In the genomic region with DNA sequence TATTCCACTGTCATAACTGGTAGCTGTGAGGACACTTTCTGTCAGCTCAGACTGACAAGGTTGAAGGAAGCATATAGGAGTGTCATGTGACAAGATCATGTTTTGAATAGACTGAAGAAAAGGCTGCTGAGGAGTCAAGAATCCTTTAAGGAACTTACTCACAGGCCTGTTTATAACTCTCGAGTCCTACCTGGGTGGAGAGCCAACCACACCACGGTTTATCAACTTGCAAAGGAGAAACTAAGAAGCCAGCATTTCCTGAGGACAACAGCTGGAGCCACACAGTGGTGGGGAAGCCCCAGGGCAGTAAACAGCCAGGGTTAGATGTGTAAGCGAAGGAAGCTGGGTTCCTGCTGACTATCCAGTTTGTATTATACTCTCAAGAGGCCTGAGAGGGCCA, we compare ENCODE assay signal across 8 mouse cellular contexts. TPM values are rescaled to one million over a fixed set of nuclear protein-coding genes. Genes with fewer than 3 reads are reported as not detected.
DNase-seq lines count a peak whose midpoint lies in the region; ATAC-seq lines count a peak whose summit lies in the region.

No protein-coding gene starts in this region.

- H3K27me3 ChIP-seq in forebrain, embryonic 15.5 days, result no peaks in the 10 kb centered on the region
- no peaks in the 10 kb centered on the region for H3K27me3 ChIP-seq in forebrain, embryonic 11.5 days (ENCODE audit: control insufficient read depth, insufficient read depth, low read length)
- no peaks in the 10 kb centered on the region for H3K27me3 ChIP-seq in midbrain, embryonic 10.5 days (ENCODE audit: low read depth, poor library complexity, severe bottlenecking)
- no peaks in the 10 kb centered on the region for H3K27me3 ChIP-seq in midbrain, embryonic 13.5 days
- no peaks in the 10 kb centered on the region for H3K27me3 ChIP-seq in stomach, embryonic 15.5 days (replicated peaks)

- H3K9ac ChIP-seq in forebrain, embryonic 15.5 days (replicated peaks), result no peak overlapping the region
- no peak overlapping the region for H3K9ac ChIP-seq in forebrain, embryonic 11.5 days (ENCODE audit: low read length)
- no peak overlapping the region for H3K9ac ChIP-seq in midbrain, embryonic 13.5 days (replicated peaks)
- H3K9ac ChIP-seq in stomach, embryonic 15.5 days, result no peak overlapping the region

- H3K4me3 ChIP-seq in forebrain, embryonic 15.5 days, result no peak overlapping the region
- H3K4me3 ChIP-seq in forebrain, embryonic 11.5 days (ENCODE audit: low read depth, low read length), result no peak overlapping the region
- no peak overlapping the region for H3K4me3 ChIP-seq in midbrain, embryonic 10.5 days
- H3K4me3 ChIP-seq in midbrain, embryonic 13.5 days (replicated peaks), result no peak overlapping the region
- H3K4me3 ChIP-seq in stomach, embryonic 15.5 days (replicated peaks), result no peak overlapping the region

- no peak overlapping the region for H3K4me2 ChIP-seq in forebrain, embryonic 15.5 days (replicated peaks)
- H3K4me2 ChIP-seq in forebrain, embryonic 11.5 days (ENCODE audit: low read depth, low read length, severe bottlenecking), result no peak overlapping the region
- no peak overlapping the region for H3K4me2 ChIP-seq in midbrain, embryonic 13.5 days (replicated peaks)
- no peak overlapping the region for H3K4me2 ChIP-seq in stomach, embryonic 15.5 days

- WGBS in forebrain, embryonic 15.5 days, result 81% methylated on average over 3 of the region's 3 CpGs
- 73% methylated on average over 3 of the region's 3 CpGs for WGBS in forebrain, embryonic 11.5 days
- whole genome bisulfite sequencing in midbrain, embryonic 10.5 days, result 68% methylated on average over 3 of the region's 3 CpGs
- 70% methylated on average over 3 of the region's 3 CpGs for WGBS in midbrain, embryonic 13.5 days
- 53% methylated on average over 3 of the region's 3 CpGs for WGBS in stomach, embryonic 15.5 days

- ATAC-seq in forebrain, embryonic 15.5 days (replicated peaks), result no peak
- no peak for ATAC-seq in forebrain, embryonic 11.5 days (replicated peaks; ENCODE audit: low FRiP score)
- no peak for ATAC-seq in midbrain, embryonic 13.5 days
- peak; percentile 71 to 74 for ATAC-seq in hematopoietic stem cell, adult 5-6 weeks (replicated peaks in 1 of 2; ENCODE audit: insufficient read depth in 1 of 2, low FRiP score in 2 of 2, low TSS enrichment in 1 of 2, low read depth in 1 of 2, poor library complexity in 2 of 2, severe bottlenecking in 2 of 2)
- no peak for ATAC-seq in stomach, embryonic 15.5 days (ENCODE audit: insufficient read depth, low FRiP score, low read depth)

- H3K4me1 ChIP-seq in forebrain, embryonic 15.5 days, result peaks cover 45% of the 10 kb centered on the region
- H3K4me1 ChIP-seq in forebrain, embryonic 11.5 days (replicated peaks; ENCODE audit: control insufficient read depth, insufficient read depth, low read length), result no peaks in the 10 kb centered on the region; the same call in 1 of the 2 replicates
- H3K4me1 ChIP-seq in midbrain, embryonic 10.5 days, result peaks cover 38% of the 10 kb centered on the region
- H3K4me1 ChIP-seq in midbrain, embryonic 13.5 days (replicated peaks), result peaks cover 53% of the 10 kb centered on the region
- peaks cover 44% of the 10 kb centered on the region for H3K4me1 ChIP-seq in stomach, embryonic 15.5 days

- no peaks in the 10 kb centered on the region for H3K36me3 ChIP-seq in forebrain, embryonic 15.5 days
- no peaks in the 10 kb centered on the region for H3K36me3 ChIP-seq in forebrain, embryonic 11.5 days (ENCODE audit: control insufficient read depth, insufficient read depth, low read length)
- 0 out of 2 replicates have a peak, but pooled peaks cover 3% of the 10 kb centered on the region for H3K36me3 ChIP-seq in midbrain, embryonic 10.5 days
- no peaks in the 10 kb centered on the region for H3K36me3 ChIP-seq in midbrain, embryonic 13.5 days
- no peaks in the 10 kb centered on the region for H3K36me3 ChIP-seq in stomach, embryonic 15.5 days

- DNase-seq in forebrain, embryonic 11.5 days (ENCODE audit: low spot score), result no peak
- DNase-seq in midbrain, embryonic 10.5 days (ENCODE audit: low spot score), result no peak
- DNase-seq in adrenal gland, postnatal 36 days, result no peak
- no peak for DNase-seq in layer of hippocampus, postnatal 10 days (ENCODE audit: low spot score in 2 of 2)

- peak overlapping the region; percentile 49; the same call in 1 of the 2 replicates for H3K27ac ChIP-seq in forebrain, embryonic 15.5 days (replicated peaks)
- no peak overlapping the region for H3K27ac ChIP-seq in forebrain, embryonic 11.5 days (ENCODE audit: low read depth, low read length)
- H3K27ac ChIP-seq in midbrain, embryonic 10.5 days (replicated peaks), result peak overlapping the region; percentile 49
- no peak overlapping the region for H3K27ac ChIP-seq in midbrain, embryonic 13.5 days
- peak overlapping the region; percentile 49 for H3K27ac ChIP-seq in stomach, embryonic 15.5 days

- H3K9me3 ChIP-seq in forebrain, embryonic 15.5 days, result no peaks in the 10 kb centered on the region
- no peaks in the 10 kb centered on the region for H3K9me3 ChIP-seq in forebrain, embryonic 11.5 days (ENCODE audit: control insufficient read depth, low read length)
- H3K9me3 ChIP-seq in midbrain, embryonic 10.5 days (replicated peaks), result no peaks in the 10 kb centered on the region
- no peaks in the 10 kb centered on the region for H3K9me3 ChIP-seq in midbrain, embryonic 13.5 days
- no peaks in the 10 kb centered on the region for H3K9me3 ChIP-seq in stomach, embryonic 15.5 days

RNA-seq across cellular contexts. Expression of a gene that starts 7.3 kb away (rescaled TPM):
- polyA plus RNA-seq in forebrain, embryonic 15.5 days (2015; fragmentation: Nextera tagmentation; extraction: Ambion mirVana), result 23.4 and 24.6 TPM in 2 replicates
- polyA plus RNA-seq in forebrain, embryonic 11.5 days (2014; fragmentation: Nextera tagmentation; extraction: Ambion mirVana), result 10.4 and 10.5 TPM in 2 replicates
- 9.3 and 11.8 TPM in 2 replicates for polyA plus RNA-seq in midbrain, embryonic 10.5 days (2016; fragmentation: Nextera tagmentation; extraction: Ambion mirVana)
- 21.0 and 21.8 TPM in 2 replicates for polyA plus RNA-seq in midbrain, embryonic 13.5 days (2015; fragmentation: Nextera tagmentation; extraction: Ambion mirVana)
- total RNA-seq in hematopoietic stem cell, adult 5-6 weeks (2017), result 51.3 and 59.4 TPM in 2 replicates
- polyA plus RNA-seq in stomach, embryonic 15.5 days (2015; fragmentation: Nextera tagmentation; extraction: Ambion mirVana), result 15.8 and 17.0 TPM in 2 replicates
- 10 to 100 TPM; 50.4 to 74.4 TPM for total RNA-seq in adrenal gland, postnatal 36 days (2021)
- total RNA-seq in layer of hippocampus, postnatal 10 days (2021), result 10 to 100 TPM; 96.3 to 98.5 TPM

RNA-seq across cellular contexts. Expression of a gene that starts 55.5 kb away (rescaled TPM):
- 0.42 and 0.69 TPM in 2 replicates for polyA plus RNA-seq in forebrain, embryonic 15.5 days (2015; fragmentation: Nextera tagmentation; extraction: Ambion mirVana)
- not detected in 2 replicates for polyA plus RNA-seq in forebrain, embryonic 11.5 days (2014; fragmentation: Nextera tagmentation; extraction: Ambion mirVana)
- polyA plus RNA-seq in midbrain, embryonic 10.5 days (2016; fragmentation: Nextera tagmentation; extraction: Ambion mirVana), result not detected in 2 replicates
- polyA plus RNA-seq in midbrain, embryonic 13.5 days (2015; fragmentation: Nextera tagmentation; extraction: Ambion mirVana), result not detected in 2 replicates
- total RNA-seq in hematopoietic stem cell, adult 5-6 weeks (2017), result not detected in 2 replicates
- 0.13 and 0.36 TPM in 2 replicates for polyA plus RNA-seq in stomach, embryonic 15.5 days (2015; fragmentation: Nextera tagmentation; extraction: Ambion mirVana)
- total RNA-seq in adrenal gland, postnatal 36 days (2021), result not detected
- total RNA-seq in layer of hippocampus, postnatal 10 days (2021), result under 1 TPM; 0.30 to 0.80 TPM

Comparison
In these comparisons a context has a peak if more than half of its experiments do, and no peak if none do; other contexts are left out.
1. H3K27ac ChIP-seq: peak in forebrain, embryonic 15.5 days (single experiment), midbrain, embryonic 10.5 days (single experiment) and stomach, embryonic 15.5 days (single experiment); none in forebrain, embryonic 11.5 days (single experiment) and midbrain, embryonic 13.5 days (single experiment).
2. ATAC-seq: peak in hematopoietic stem cell, adult 5-6 weeks (2 of 2); none in forebrain, embryonic 15.5 days (single experiment), forebrain, embryonic 11.5 days (single experiment), midbrain, embryonic 13.5 days (single experiment) and stomach, embryonic 15.5 days (single experiment).